Mouse (Mus musculus) thymus, adult 18-20 months (tissue): ENCODE data around the gene Rbl2.

ENCODE experiments used
- DNase-seq, 2 experiments: peaks; one replicate each; pipeline ENCODE4 v3.0.0; 2022; ENCODE audit warnings: mixed read lengths in 2 of 2

The Rbl2 gene

GRCm38 (mm10) chr8:91069834-91070233 is at the start of gene Rbl2:
Rbl2 (plus strand) TSS chr8:91070057.
- DNase-seq = peak; percentile 89 to 93

- DNase-seq = no peak
These were observed 35.4 kb upstream of the Rbl2 start for GRCm38 (mm10) chr8:91034417-91034816.

DNA sequence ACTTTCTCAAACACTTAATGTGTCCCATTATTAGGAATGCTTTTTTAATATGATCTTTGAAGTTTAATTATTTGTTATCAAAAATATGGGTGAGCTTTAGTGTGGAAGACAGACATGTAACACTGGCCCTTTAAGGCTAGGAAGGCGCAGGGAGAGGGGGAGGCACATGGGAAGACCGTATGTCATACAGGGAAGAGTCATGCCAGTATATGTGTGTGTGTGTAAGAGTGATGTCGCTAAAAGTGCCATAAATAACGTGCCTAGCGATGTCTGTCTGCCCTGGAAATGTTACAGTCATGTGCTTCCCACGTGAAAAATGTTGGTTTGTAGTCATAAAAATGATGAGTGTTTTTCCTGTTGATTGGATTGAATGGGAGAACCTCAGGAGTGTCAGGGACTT is 33.0 kb upstream of the Rbl2 start:
- DNase-seq = no peak

DNA sequence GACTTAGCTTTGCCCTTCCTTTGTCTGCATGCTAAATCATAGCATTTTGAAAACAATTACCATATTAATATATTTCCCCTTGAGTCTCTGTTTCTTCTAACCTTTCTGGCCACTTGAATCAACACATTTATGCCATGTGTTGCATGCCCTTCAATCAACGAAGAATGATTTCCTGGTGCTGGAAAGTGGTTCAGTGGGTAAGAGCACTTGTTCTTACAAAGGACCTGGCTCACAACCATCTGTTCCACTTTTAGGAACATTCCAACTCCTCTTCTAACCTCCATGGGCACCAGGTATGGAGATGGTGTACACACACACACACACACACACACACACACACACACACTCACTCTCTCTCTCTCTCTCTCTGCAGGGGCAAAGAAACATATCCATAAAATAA is 31.2 kb upstream of the Rbl2 start:
- DNase-seq = no peak

GRCm38 (mm10) chr8:91046370-91046769 is 23.5 kb upstream of the Rbl2 start:
- DNase-seq = no peak

GRCm38 (mm10) chr8:91051037-91051436 is 18.8 kb upstream of the Rbl2 start:
- DNase-seq = no peak

- DNase-seq = no peak
These were observed 15.4 kb upstream of the Rbl2 start for GRCm38 (mm10) chr8:91054418-91054817.

- no peak for DNase-seq
These were observed 13.0 kb upstream of the Rbl2 start for GRCm38 (mm10) chr8:91056848-91057247.

DNA sequence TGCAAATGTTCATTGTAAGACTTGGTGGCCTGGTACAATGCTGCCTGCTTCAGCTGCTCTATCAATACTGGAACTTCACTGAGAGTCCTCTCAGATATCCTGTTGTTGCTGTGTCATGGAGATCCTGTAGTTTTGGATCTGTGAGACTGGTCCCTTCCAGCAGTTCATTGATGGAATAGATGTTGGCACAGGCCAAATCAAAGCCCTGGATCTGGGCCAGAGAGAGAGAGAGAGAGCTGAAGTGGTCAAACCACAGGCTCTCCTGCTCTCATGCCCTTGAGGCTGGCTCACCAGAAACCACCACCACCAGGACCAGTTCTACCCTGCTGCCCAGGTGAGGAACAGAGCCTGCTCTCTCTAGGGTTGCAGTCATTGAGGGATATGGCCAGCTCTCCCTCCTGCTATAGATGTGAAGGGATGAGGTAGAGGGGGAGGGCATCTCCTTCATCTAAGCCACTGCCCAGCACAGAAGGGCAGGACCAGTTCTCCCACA is 10.7 kb upstream of the Rbl2 start:
- DNase-seq = no peak

DNA sequence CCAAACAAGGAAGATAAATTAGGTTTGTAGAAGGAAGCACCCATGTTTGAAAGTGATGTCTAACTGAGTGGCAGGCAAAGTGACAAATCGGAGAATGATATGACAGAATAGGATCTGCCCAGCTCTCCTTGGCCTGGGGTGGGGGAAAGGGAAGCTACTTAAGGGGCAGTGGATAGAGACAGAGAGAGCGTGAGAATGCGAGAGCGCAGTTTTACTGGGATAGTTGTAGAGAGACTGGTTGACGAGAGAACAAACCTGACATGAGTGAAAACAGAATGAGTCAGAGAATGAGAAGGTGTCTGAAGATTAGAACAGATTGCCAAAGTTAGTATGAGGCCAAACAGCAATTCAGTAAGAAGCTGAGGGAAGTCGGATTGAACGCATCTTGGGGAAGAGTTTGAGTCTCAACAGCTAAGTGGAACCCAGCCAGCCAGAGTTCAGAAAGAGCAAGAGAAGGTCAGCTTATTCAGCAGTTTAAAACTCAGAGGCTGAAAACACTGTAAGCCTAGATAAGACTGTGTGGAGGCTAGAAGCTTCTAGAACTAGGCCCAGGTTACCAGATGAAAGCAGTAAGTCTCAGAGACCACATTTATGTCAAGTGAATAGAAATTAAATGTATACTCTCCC is 9.9 kb upstream of the Rbl2 start:
- no peak for DNase-seq

DNA sequence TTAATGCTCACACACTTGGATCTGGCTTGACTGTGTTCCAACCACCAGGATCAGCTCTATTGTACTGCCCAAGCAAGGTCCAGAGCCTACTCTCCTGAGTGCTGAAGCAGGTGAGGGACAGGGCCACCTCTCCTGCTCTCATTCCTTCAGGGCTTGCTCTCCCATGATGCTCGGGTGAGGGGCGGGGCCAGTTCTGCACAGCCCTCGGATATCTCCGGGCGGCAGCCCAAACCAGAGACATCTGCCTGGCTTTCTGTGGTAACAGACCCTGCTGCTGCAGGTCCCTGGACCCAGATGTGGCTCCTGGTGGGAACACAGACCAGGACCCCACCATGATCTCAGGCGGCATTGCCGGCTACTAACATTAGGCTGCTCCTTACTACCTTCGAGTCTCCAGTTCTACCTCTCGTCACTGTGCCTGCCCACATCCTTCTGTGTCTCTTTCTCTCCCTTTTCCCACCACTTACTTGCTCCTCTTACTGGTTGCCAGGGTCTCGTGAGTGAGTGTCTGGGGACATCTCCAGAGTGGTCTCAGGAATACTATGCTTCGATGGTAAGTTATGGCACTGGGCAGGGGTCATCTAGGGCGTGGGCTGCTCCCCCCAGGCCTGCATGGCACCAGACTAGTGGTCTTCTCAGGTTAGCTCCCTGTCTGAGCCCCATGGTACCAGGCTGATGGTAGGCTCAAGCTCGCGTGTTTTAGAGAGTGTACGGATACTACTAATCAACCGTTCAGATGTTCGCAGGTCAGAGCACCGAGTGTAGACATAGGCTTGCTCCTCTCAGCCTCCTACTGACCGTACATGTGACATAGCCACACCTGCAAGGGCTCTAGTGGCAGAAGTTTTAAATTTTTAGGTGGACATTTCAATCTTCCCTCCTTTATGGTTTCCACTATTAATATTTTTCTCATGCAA is 9.0 kb upstream of the Rbl2 start:
- peak; percentile 25 to 26 for DNase-seq

GRCm38 (mm10) chr8:91065179-91065578 is 4.7 kb upstream of the Rbl2 start:
- no peak for DNase-seq

DNA sequence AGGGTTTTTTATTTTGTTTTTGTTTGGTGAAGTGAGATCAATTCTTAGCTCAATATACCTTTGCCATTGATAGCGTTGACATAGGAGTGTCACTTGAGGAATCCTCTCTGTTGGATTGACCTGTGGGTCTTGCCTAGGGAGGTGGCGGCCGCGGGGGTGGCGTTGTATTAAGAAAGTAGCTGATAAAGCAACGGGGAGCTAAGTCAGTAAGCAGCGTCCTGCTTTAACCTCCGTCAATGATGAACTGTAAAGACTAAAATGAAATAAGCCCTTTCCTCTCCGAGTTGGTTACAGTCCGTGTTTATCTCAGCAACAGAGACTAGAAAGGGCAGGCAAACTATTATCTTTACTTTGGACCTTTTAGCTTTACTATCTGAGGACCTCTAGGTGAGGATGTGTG is 450 bp upstream of the Rbl2 start:
- DNase-seq = no peak

DNA sequence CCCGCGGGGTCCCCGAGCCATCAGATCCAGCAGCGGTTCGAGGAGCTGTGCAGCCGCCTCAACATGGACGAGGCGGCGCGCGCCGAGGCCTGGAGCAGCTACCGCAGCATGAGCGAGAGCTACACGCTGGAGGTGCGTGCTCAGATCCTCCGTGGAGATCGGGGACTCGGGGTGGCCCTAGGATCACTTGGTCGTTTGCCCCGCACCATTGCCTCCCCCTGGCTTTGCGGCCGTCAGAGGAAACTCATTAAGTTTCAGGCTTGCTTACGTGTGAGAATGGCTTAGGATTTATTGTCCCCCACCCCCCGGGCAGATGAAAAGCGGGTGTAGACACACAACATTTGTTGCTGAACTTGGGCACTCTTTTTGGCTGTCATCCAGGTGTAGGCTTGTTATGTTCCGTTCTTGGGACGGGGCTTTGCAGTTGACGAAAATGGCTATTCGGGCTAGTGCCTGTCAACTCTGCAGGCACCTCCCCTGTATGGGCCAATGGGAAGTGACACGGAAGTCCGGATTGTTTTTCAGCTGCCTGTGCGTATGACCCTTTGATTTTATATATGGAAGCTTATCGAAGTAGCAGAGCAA is 510 bp downstream of the Rbl2 start:
- peak; percentile 72 to 84 for DNase-seq

DNA sequence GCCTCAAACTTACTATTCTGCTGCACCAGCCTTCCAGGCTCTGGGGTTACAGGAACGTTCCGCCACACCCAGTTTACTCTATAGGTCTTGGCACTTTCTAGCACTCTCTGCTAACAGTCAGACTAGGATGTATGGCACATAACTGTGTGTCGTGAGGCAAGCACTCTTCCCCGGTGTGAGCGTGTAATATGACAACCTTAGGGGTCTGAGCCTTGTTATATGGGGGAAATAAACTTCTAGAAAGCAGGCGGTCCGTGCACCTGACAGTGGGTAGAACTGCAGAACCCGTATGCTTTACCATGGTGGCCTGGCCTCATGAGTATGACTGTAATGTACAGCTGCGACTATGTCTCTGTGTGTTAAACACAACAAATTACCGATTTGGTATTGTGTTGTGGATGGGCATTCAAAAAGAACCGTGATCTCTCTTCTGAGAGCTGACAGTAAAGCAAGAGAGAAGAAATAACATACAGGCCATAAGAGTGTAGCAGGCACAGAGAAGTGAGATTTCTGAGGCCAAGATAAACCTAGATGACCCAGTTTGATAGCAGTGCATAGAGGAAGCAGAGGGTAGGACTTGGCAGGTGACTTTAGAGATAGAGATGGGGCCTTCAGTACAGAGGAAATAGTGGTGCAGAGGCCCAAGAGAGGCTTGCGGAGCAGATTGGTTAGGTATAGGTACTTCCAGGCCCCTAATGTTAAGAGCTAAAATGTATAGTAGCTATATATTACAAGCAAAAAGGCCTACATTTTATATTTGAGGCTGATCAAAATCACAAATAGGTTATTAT is 7.4 kb downstream of the Rbl2 start:
- DNase-seq = peak; percentile 16 to 52

- DNase-seq = no peak
These were observed 9.8 kb downstream of the Rbl2 start for GRCm38 (mm10) chr8:91079678-91080077.

GRCm38 (mm10) chr8:91081911-91082310 is 12.1 kb downstream of the Rbl2 start:
- DNase-seq = no peak

DNA sequence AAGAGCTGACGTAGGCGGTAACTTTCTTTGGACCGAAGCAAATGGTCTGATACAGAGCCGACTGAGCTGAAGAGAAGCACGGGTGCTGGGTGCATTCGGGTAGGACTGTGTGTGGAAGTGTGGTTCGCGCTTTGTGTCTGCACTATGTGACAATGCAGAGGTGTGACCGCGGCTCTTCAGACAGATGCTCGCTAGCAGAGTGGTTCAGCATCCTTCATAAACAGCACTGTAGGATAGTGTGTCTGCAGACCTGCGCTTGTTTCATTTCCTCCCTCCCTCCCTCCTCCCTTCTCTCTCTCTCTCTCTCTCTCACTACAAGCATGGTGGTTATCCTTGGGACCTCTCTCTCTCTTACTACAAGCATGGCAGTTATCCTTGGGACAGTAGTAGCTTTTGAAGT is 12.6 kb downstream of the Rbl2 start:
- DNase-seq = no peak

GRCm38 (mm10) chr8:91088452-91088851 is 18.6 kb downstream of the Rbl2 start:
- no peak for DNase-seq

- DNase-seq = no peak
These were observed 19.7 kb downstream of the Rbl2 start for GRCm38 (mm10) chr8:91089601-91090000.

DNA sequence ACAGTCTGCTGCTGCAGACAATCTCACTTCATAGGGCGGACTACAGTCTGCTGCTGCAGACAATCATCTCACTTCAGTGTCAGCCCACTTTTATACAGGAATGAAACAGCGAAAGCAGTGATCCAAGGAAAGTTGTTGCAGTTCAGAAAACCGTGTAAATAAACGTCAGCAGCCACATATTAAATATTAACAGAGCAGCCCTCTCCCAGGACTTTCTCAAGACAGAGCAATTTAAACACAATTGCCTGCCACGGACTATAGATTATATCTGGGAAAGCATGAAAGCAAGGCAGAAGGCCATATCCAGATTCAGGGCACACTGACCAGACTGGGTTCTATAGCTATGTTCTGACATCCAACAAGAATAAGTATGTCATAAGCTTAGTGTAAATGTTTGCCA is 24.3 kb downstream of the Rbl2 start:
- DNase-seq = no peak

DNA sequence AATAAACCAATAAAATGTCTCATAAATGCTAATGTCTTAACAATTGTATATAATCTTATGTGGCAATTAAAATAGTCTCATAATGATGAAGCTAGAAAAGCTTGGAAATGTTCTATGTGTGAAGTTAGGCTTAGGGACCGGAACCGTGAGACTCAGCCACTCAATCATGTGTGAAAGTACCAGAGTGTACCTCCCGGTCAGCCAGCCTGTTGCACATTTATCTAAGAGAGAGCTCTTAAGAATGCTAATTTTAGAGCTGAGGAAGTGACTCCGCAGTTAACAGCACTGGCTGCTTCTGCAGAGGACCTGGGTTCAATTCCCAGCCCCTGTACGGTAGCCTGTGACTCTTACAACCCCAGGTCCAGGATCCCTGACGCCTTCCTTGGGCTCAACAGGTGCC is 28.2 kb downstream of the Rbl2 start:
- DNase-seq = no peak

- DNase-seq = no peak
These were observed 36.4 kb downstream of the Rbl2 start for GRCm38 (mm10) chr8:91106271-91106670.
